Mouse (Mus musculus): ENCODE results near the gene Gstm3.
"Not testable (repeated sequence)": the region's sequence is repeated elsewhere in the genome, so short reads cannot be mapped to it uniquely, and the experiment has no call there.

The Gstm3 gene

GRCm38 (mm10) chr3:107968724-107969395, at the start of gene Gstm3:
Gene Gstm3, minus strand, starts transcription at chr3:107969283.
- DNase-seq, result no peak

GRCm38 (mm10) chr3:108018190-108018820, 49.2 kb upstream of the Gstm3 start:
- DNase-seq, result peak; percentile 26

GRCm38 (mm10) chr3:108017473-108018189, 48.5 kb upstream of the Gstm3 start, which contains the start of gene Gstm1:
Gene Gstm1, minus strand, starts transcription at chr3:108017973.
- peak; percentile 86 for DNase-seq

- DNase-seq, result not testable (repeated sequence)
Measured at GRCm38 (mm10) chr3:108016468-108016867, 47.4 kb upstream of the Gstm3 start.

- DNase-seq, result no peak
Measured at GRCm38 (mm10) chr3:108014974-108015346, 45.9 kb upstream of the Gstm3 start.

- no peak for DNase-seq
Measured at GRCm38 (mm10) chr3:108014098-108014973, 45.3 kb upstream of the Gstm3 start.

- no peak for DNase-seq
Measured at GRCm38 (mm10) chr3:108013331-108013871, 44.3 kb upstream of the Gstm3 start.

- DNase-seq, result no peak
Measured at GRCm38 (mm10) chr3:108011558-108011957, 42.5 kb upstream of the Gstm3 start.

- DNase-seq, result no peak
Measured at GRCm38 (mm10) chr3:108010286-108010685, 41.2 kb upstream of the Gstm3 start.

- DNase-seq, result no peak
Measured at GRCm38 (mm10) chr3:108002021-108002420, 32.9 kb upstream of the Gstm3 start.

- no peak for DNase-seq
Measured at GRCm38 (mm10) chr3:107999491-107999890, 30.4 kb upstream of the Gstm3 start.

GRCm38 (mm10) chr3:107998591-107998990, 29.5 kb upstream of the Gstm3 start:
- DNase-seq, result no peak

- no peak for DNase-seq
Measured at GRCm38 (mm10) chr3:107996576-107996975, 27.5 kb upstream of the Gstm3 start.

- not testable (repeated sequence) for DNase-seq
Measured at GRCm38 (mm10) chr3:107995974-107996373, 26.9 kb upstream of the Gstm3 start.

- DNase-seq, result no peak
Measured at GRCm38 (mm10) chr3:107986041-107986562, 17.0 kb upstream of the Gstm3 start, which contains the start of gene Gstm2. Gene Gstm2, minus strand, starts transcription at chr3:107986453.

- DNase-seq, result not testable (repeated sequence)
Measured at GRCm38 (mm10) chr3:107985141-107985540, 16.1 kb upstream of the Gstm3 start.

- DNase-seq, result no peak
Measured at GRCm38 (mm10) chr3:107984471-107984870, 15.4 kb upstream of the Gstm3 start.

- no peak for DNase-seq
Measured at GRCm38 (mm10) chr3:107983771-107984170, 14.7 kb upstream of the Gstm3 start.

GRCm38 (mm10) chr3:107982726-107983125, 13.6 kb upstream of the Gstm3 start:
- no peak for DNase-seq

- no peak for DNase-seq
Measured at GRCm38 (mm10) chr3:107981261-107981660, 12.2 kb upstream of the Gstm3 start.

GRCm38 (mm10) chr3:107977691-107978090, 8.6 kb upstream of the Gstm3 start:
- DNase-seq, result no peak

GRCm38 (mm10) chr3:107974237-107974636, 5.2 kb upstream of the Gstm3 start:
- DNase-seq, result no peak
